Mouse (Mus musculus) hindlimb bud, embryonic 11.5 days (tissue): ENCODE data around the gene Hmcn1.

Source experiments
- DNase-seq: peaks from one replicate; pipeline ENCODE4 v3.0.0-alpha.2; 2012; ENCODE audit warnings: low read depth, low spot score; ENCODE audit errors: extremely low spot score

Gene Hmcn1

GRCm38 (mm10) chr1:150993162-150994064 is at the start of gene Hmcn1:
Gene Hmcn1, minus strand, starts transcription at chr1:150993435.
- DNase-seq, result peak; percentile 44

GRCm38 (mm10) chr1:151040945-151041649 is 47.9 kb upstream of the Hmcn1 start:
- DNase-seq, result no peak

GRCm38 (mm10) chr1:151040290-151040689 is 47.1 kb upstream of the Hmcn1 start:
- no peak for DNase-seq

GRCm38 (mm10) chr1:151039189-151039588 is 46.0 kb upstream of the Hmcn1 start:
- no peak for DNase-seq

GRCm38 (mm10) chr1:151038566-151038965 is 45.3 kb upstream of the Hmcn1 start:
- DNase-seq, result no peak

- no peak for DNase-seq
Measured at GRCm38 (mm10) chr1:151036405-151036985, 43.3 kb upstream of the Hmcn1 start.

GRCm38 (mm10) chr1:151035766-151036165 is 42.5 kb upstream of the Hmcn1 start:
- no peak for DNase-seq

- DNase-seq, result peak; percentile 47
Measured at GRCm38 (mm10) chr1:151034993-151035592, 41.9 kb upstream of the Hmcn1 start.

GRCm38 (mm10) chr1:151033291-151033690 is 40.1 kb upstream of the Hmcn1 start:
- DNase-seq, result no peak

- no peak for DNase-seq
Measured at GRCm38 (mm10) chr1:151031581-151031980, 38.3 kb upstream of the Hmcn1 start.

GRCm38 (mm10) chr1:151031086-151031485 is 37.9 kb upstream of the Hmcn1 start:
- DNase-seq, result no peak

GRCm38 (mm10) chr1:151025049-151025773 is 32.0 kb upstream of the Hmcn1 start:
- no peak for DNase-seq

GRCm38 (mm10) chr1:151019273-151019890 is 26.1 kb upstream of the Hmcn1 start:
- DNase-seq, result no peak

GRCm38 (mm10) chr1:151011056-151011455 is 17.8 kb upstream of the Hmcn1 start:
- peak; percentile 39 for DNase-seq

GRCm38 (mm10) chr1:151009115-151009797 is 16.0 kb upstream of the Hmcn1 start:
- DNase-seq, result peak; percentile 73

- DNase-seq, result no peak
Measured at GRCm38 (mm10) chr1:151007747-151008146, 14.5 kb upstream of the Hmcn1 start.

- no peak for DNase-seq
Measured at GRCm38 (mm10) chr1:151004007-151004406, 10.8 kb upstream of the Hmcn1 start.

GRCm38 (mm10) chr1:151001868-151002428 is 8.7 kb upstream of the Hmcn1 start:
- DNase-seq, result no peak

GRCm38 (mm10) chr1:151000714-151001113 is 7.5 kb upstream of the Hmcn1 start:
- DNase-seq, result no peak
